Mouse (Mus musculus) intestine, embryonic 16.5 days (tissue): ENCODE results near the gene Haus6. TPM values are rescaled to one million over a fixed set of nuclear protein-coding genes. Genes with fewer than 3 reads are reported as not detected.

Experiments used
- ATAC-seq: fragments of 200-750 bp; cut with Nextera tagmentation; 2 replicates; pipeline ENCODE4 v1.8.0; 2017; ENCODE audit warnings: moderate TSS enrichment, moderate library complexity
- H3K27ac ChIP-seq: fragments of 300-500 bp; sonication (generic); 2 replicates; pipeline ENCODE4 v1.5.1; 2014; ENCODE audit warnings: mild to moderate bottlenecking, low read length
- H3K27me3 ChIP-seq: fragments of 300-500 bp; sonication (generic); replicated peaks from 2 replicates; pipeline ENCODE4 v1.6.1; 2014; ENCODE audit warnings: low read length, control low read depth, mixed read lengths; ENCODE audit not compliant: control insufficient read depth, insufficient read depth
- H3K36me3 ChIP-seq: fragments of 300-500 bp; sonication (generic); 2 replicates; pipeline ENCODE4 v1.6.1; 2014; ENCODE audit warnings: low read length, control low read depth; ENCODE audit not compliant: control insufficient read depth, insufficient read depth
- H3K4me1 ChIP-seq: fragments of 300-500 bp; sonication (generic); 2 replicates; pipeline ENCODE4 v1.6.1; 2014; ENCODE audit warnings: low read length, control low read depth, mixed read lengths; ENCODE audit not compliant: control insufficient read depth, insufficient read depth
- H3K4me2 ChIP-seq: fragments of 300-500 bp; sonication (generic); 2 replicates; pipeline ENCODE4 v1.6.1; 2014; ENCODE audit warnings: low read depth, low read length, control low read depth
- H3K4me3 ChIP-seq: fragments of 300-500 bp; sonication (generic); 2 replicates; pipeline ENCODE4 v1.5.1; 2014; ENCODE audit warnings: mild to moderate bottlenecking, low read length
- H3K9ac ChIP-seq: fragments of 300-500 bp; sonication (generic); 2 replicates; pipeline ENCODE4 v1.6.1; 2014; ENCODE audit warnings: low read depth, low read length
- H3K9me3 ChIP-seq: fragments of 300-500 bp; sonication (generic); 2 replicates; pipeline ENCODE4 v1.6.1; 2016; ENCODE audit warnings: low read length, control low read depth; ENCODE audit not compliant: control insufficient read depth
- WGBS: fragments of 180-500 bp; shearing (Covaris S2); extraction: QIAGEN DNeasy Blood & Tissue Kit; methylation state at CpG from one replicate; pipeline ENCODE4 v1.1.7; 2014; 5-methylcytosine and 5-hydroxymethylcytosine counted together
- polyA plus RNA-seq: library from polyadenylated mRNA; unstranded; fragments of >200 nt; fragmentation: Nextera tagmentation; extraction: Ambion mirVana; gene quantifications from 2 replicates; pipeline ENCODE4 v1.2.1, GENCODE M21; 2015

Gene Haus6
- polyA plus RNA-seq, 1 experiment from 2014 or later = 10.1 TPM

- H3K4me3 ChIP-seq = no peak overlapping the region
- 25% methylated on average over 6 of the region's 6 CpGs for WGBS
- ATAC-seq = 0 out of 2 replicates have a peak, but pooled peaks have one; percentile 31
These were observed 56.7 kb downstream of the Haus6 start for GRCm38 (mm10) chr4:86555035-86555707.

GRCm38 (mm10) chr4:86548332-86548731 lies 63.5 kb downstream of the Haus6 start:
- H3K4me3 ChIP-seq = no peak overlapping the region
- no peak overlapping the region for H3K27ac ChIP-seq
- no peak overlapping the region for H3K9ac ChIP-seq
- no peaks in the 10 kb centered on the region for H3K36me3 ChIP-seq
- H3K4me1 ChIP-seq = no peaks in the 10 kb centered on the region
- H3K27me3 ChIP-seq = no peaks in the 10 kb centered on the region
- no peak overlapping the region for H3K4me2 ChIP-seq
- H3K9me3 ChIP-seq = no peaks in the 10 kb centered on the region
- WGBS = 80% methylated on average over 9 of the region's 9 CpGs
- ATAC-seq = no peak

More at GRCm38 (mm10) chr4:86555035-86555707, 56.7 kb downstream of the Haus6 start:
- Histone ChIP-seq H3K36me3 (no peaks in the 10 kb centered on the region), H3K4me1 (no peaks in the 10 kb centered on the region), H3K9ac (no peak overlapping the region), H3K27ac (no peak overlapping the region), H3K4me2 (no peak overlapping the region), H3K27me3 (no peaks in the 10 kb centered on the region), H3K9me3 (no peaks in the 10 kb centered on the region)

- 48% methylated on average over 5 of the region's 5 CpGs for WGBS
- no peak for ATAC-seq
- H3K4me1 ChIP-seq = no peaks in the 10 kb centered on the region
- no peak overlapping the region for H3K4me2 ChIP-seq
- H3K36me3 ChIP-seq = no peaks in the 10 kb centered on the region
- H3K4me3 ChIP-seq = no peak overlapping the region
- no peaks in the 10 kb centered on the region for H3K9me3 ChIP-seq
- no peak overlapping the region for H3K9ac ChIP-seq
- H3K27me3 ChIP-seq = no peaks in the 10 kb centered on the region
- no peak overlapping the region for H3K27ac ChIP-seq
These were observed 66.2 kb downstream of the Haus6 start for GRCm38 (mm10) chr4:86545615-86546014.

GRCm38 (mm10) chr4:86543999-86544398 lies 67.9 kb downstream of the Haus6 start:
- H3K27me3 ChIP-seq = no peaks in the 10 kb centered on the region
- no peak overlapping the region for H3K4me2 ChIP-seq
- H3K9me3 ChIP-seq = no peaks in the 10 kb centered on the region
- H3K9ac ChIP-seq = no peak overlapping the region
- WGBS = 82% methylated on average over 3 of the region's 3 CpGs
- no peaks in the 10 kb centered on the region for H3K4me1 ChIP-seq
- H3K36me3 ChIP-seq = no peaks in the 10 kb centered on the region
- H3K4me3 ChIP-seq = no peak overlapping the region
- no peak overlapping the region for H3K27ac ChIP-seq
- ATAC-seq = no peak

GRCm38 (mm10) chr4:86541573-86541972 lies 70.3 kb downstream of the Haus6 start:
- whole genome bisulfite sequencing = 75% methylated on average over 1 of the region's 1 CpGs
- no peak overlapping the region for H3K9ac ChIP-seq
- H3K27me3 ChIP-seq = no peaks in the 10 kb centered on the region
- no peak overlapping the region for H3K4me3 ChIP-seq
- H3K4me1 ChIP-seq = no peaks in the 10 kb centered on the region
- H3K27ac ChIP-seq = no peak overlapping the region
- no peaks in the 10 kb centered on the region for H3K9me3 ChIP-seq
- no peak overlapping the region for H3K4me2 ChIP-seq
- no peaks in the 10 kb centered on the region for H3K36me3 ChIP-seq
- no peak for ATAC-seq

- Histone ChIP-seq H3K9ac (no peak overlapping the region), H3K9me3 (no peaks in the 10 kb centered on the region), H3K4me3 (no peak overlapping the region), H3K4me2 (no peak overlapping the region), H3K27me3 (no peaks in the 10 kb centered on the region), H3K4me1 (no peaks in the 10 kb centered on the region), H3K36me3 (no peaks in the 10 kb centered on the region), H3K27ac (no peak overlapping the region)
- WGBS = 91% methylated on average over 5 of the region's 5 CpGs
- ATAC-seq = no peak
These were observed 72.9 kb downstream of the Haus6 start for GRCm38 (mm10) chr4:86538936-86539335.

- no peak overlapping the region for H3K9ac ChIP-seq
- H3K4me2 ChIP-seq = no peak overlapping the region
- WGBS = 49% methylated on average over 4 of the region's 4 CpGs
- H3K4me1 ChIP-seq = no peaks in the 10 kb centered on the region
- H3K27me3 ChIP-seq = no peaks in the 10 kb centered on the region
- H3K4me3 ChIP-seq = no peak overlapping the region
- H3K9me3 ChIP-seq = no peaks in the 10 kb centered on the region
- no peaks in the 10 kb centered on the region for H3K36me3 ChIP-seq
- ATAC-seq = no peak
- H3K27ac ChIP-seq = no peak overlapping the region
These were observed 73.9 kb downstream of the Haus6 start for GRCm38 (mm10) chr4:86537972-86538371.

GRCm38 (mm10) chr4:86534091-86534481 lies 77.8 kb downstream of the Haus6 start:
- H3K9me3 ChIP-seq = no peaks in the 10 kb centered on the region
- WGBS = 59% methylated on average over 5 of the region's 5 CpGs
- H3K4me2 ChIP-seq = no peak overlapping the region
- H3K4me3 ChIP-seq = no peak overlapping the region
- 0 out of 2 replicates have a peak, but pooled peaks cover 3% of the 10 kb centered on the region for H3K4me1 ChIP-seq
- no peak overlapping the region for H3K27ac ChIP-seq
- no peak for ATAC-seq
- no peak overlapping the region for H3K9ac ChIP-seq
- no peaks in the 10 kb centered on the region for H3K36me3 ChIP-seq
- no peaks in the 10 kb centered on the region for H3K27me3 ChIP-seq

- no peak for ATAC-seq
- H3K4me2 ChIP-seq = no peak overlapping the region
These were observed 78.3 kb downstream of the Haus6 start for GRCm38 (mm10) chr4:86533406-86534090.

More at GRCm38 (mm10) chr4:86533406-86534090, 78.3 kb downstream of the Haus6 start:
- no peak overlapping the region for H3K4me3 ChIP-seq
- H3K9ac ChIP-seq = no peak overlapping the region
- H3K27ac ChIP-seq = no peak overlapping the region
- no peaks in the 10 kb centered on the region for H3K27me3 ChIP-seq
- 67% methylated on average over 8 of the region's 8 CpGs for WGBS
- H3K36me3 ChIP-seq = no peaks in the 10 kb centered on the region
- H3K9me3 ChIP-seq = no peaks in the 10 kb centered on the region
- H3K4me1 ChIP-seq = 0 out of 2 replicates have a peak, but pooled peaks cover 3% of the 10 kb centered on the region
